In genomic region chr13:21312854-21313253, GRCm38 (mm10) we compare ENCODE assay signal across 28 mouse cellular contexts. TPM values are rescaled to one million over a fixed set of nuclear protein-coding genes. Genes with fewer than 3 reads are reported as not detected.
DNase-seq lines count a peak whose midpoint lies in the region; ATAC-seq and TF ChIP-seq lines count a peak whose summit lies in the region.
"Had no signal": no experiment of that assay in that cellular context is flagged by ENCODE, and none has a peak within 500 bp of the region (broad histone marks: within the 10 kb centered on the region; RNA-seq: fewer than 3 reads in every experiment).

No protein-coding gene starts in this region.

- H3K9ac ChIP-seq in heart, adult 2 months (ENCODE audit: low read depth, low read length), result no peak overlapping the region
- H3K9ac ChIP-seq in kidney, embryonic 15.5 days, result no peak overlapping the region
- no peak overlapping the region for H3K9ac ChIP-seq in limb, embryonic 12.5 days (replicated peaks)
- H3K9ac ChIP-seq: embryonic facial prominence, embryonic 12.5 days; forebrain, embryonic 13.5 days; forebrain, embryonic 15.5 days had no signal

- TF ChIP-seq EP300 in heart, adult 2 months (IDR thresholded peaks at IDR 0.05; ENCODE audit: insufficient read depth, low read depth, low read length), result no peak

- ATAC-seq in kidney, embryonic 15.5 days (replicated peaks; ENCODE audit: low FRiP score), result 0 out of 2 replicates have a peak, but pooled peaks have one; percentile 52
- 0 out of 2 replicates have a peak, but pooled peaks have one; percentile 6 for ATAC-seq in limb, embryonic 12.5 days (ENCODE audit: insufficient number of reproducible peaks, insufficient read depth, low FRiP score, low TSS enrichment, low read depth)
- ATAC-seq: activated CD4-positive, CD25-positive, alpha-beta regulatory T cell, adult 4 months; CD4-positive, CD25-positive, alpha-beta regulatory T cell, adult 4 months; forebrain, embryonic 13.5 days; forebrain, embryonic 15.5 days; Patski had no signal

- no peak overlapping the region for H3K4me3 ChIP-seq in heart, adult 2 months
- no peak overlapping the region for H3K4me3 ChIP-seq in kidney, embryonic 15.5 days (replicated peaks)
- no peak overlapping the region for H3K4me3 ChIP-seq in limb, embryonic 12.5 days (replicated peaks)
- no peak overlapping the region for H3K4me3 ChIP-seq in limb, embryonic 10.5 days
- H3K4me3 ChIP-seq: embryonic facial prominence, embryonic 10.5 days; embryonic facial prominence, embryonic 12.5 days; forebrain, embryonic 13.5 days; forebrain, embryonic 15.5 days had no signal

- H3K9me3 ChIP-seq in kidney, embryonic 15.5 days (replicated peaks), result no peaks in the 10 kb centered on the region
- no peaks in the 10 kb centered on the region for H3K9me3 ChIP-seq in limb, embryonic 12.5 days
- H3K9me3 ChIP-seq in limb, embryonic 10.5 days (replicated peaks), result no peaks in the 10 kb centered on the region
- H3K9me3 ChIP-seq: embryonic facial prominence, embryonic 10.5 days; embryonic facial prominence, embryonic 12.5 days; forebrain, embryonic 13.5 days; forebrain, embryonic 15.5 days; G1E had no signal

- no peaks in the 10 kb centered on the region for H3K36me3 ChIP-seq in heart, adult 2 months (ENCODE audit: control insufficient read depth, insufficient read depth, low read length)
- H3K36me3 ChIP-seq in kidney, embryonic 15.5 days, result no peaks in the 10 kb centered on the region
- H3K36me3 ChIP-seq in limb, embryonic 12.5 days, result no peaks in the 10 kb centered on the region
- no peaks in the 10 kb centered on the region for H3K36me3 ChIP-seq in limb, embryonic 10.5 days
- H3K36me3 ChIP-seq: embryonic facial prominence, embryonic 10.5 days; embryonic facial prominence, embryonic 12.5 days; forebrain, embryonic 15.5 days; G1E had no signal

- TF ChIP-seq POLR2A in heart, adult 2 months (IDR thresholded peaks at IDR 0.05; ENCODE audit: insufficient read depth, low read depth, low read length), result no peak

- peak; percentile 55 for DNase-seq in heart, adult 11 months
- DNase-seq in heart, adult 2 months, result no peak
- no peak for DNase-seq in kidney, postnatal 10 days
- no peak for DNase-seq in limb, embryonic 10.5 days (ENCODE audit: low spot score)
- DNase-seq: adrenal gland, adult 8-10 months; adrenal gland, postnatal 14 days; adrenal gland, postnatal 36 days; B cell, adult 2 months; cerebellum, adult 11-12 months; cerebellum, adult 2 months; cerebellum, adult 9-10 months; cerebellum, postnatal 10 days; cerebellum, postnatal 25 days had no signal

- 41% methylated on average over 4 of the region's 5 CpGs for WGBS in heart, adult 2 months
- WGBS in kidney, embryonic 15.5 days, result 37% methylated on average over 3 of the region's 5 CpGs
- WGBS in limb, embryonic 12.5 days, result 38% methylated on average over 3 of the region's 5 CpGs
- WGBS in limb, embryonic 10.5 days, result 44% methylated on average over 3 of the region's 5 CpGs

- H3K27me3 ChIP-seq in heart, adult 2 months (ENCODE audit: control insufficient read depth, insufficient read depth, low read length), result no peaks in the 10 kb centered on the region
- no peaks in the 10 kb centered on the region for H3K27me3 ChIP-seq in kidney, embryonic 15.5 days
- H3K27me3 ChIP-seq in limb, embryonic 12.5 days, result no peaks in the 10 kb centered on the region
- no peaks in the 10 kb centered on the region for H3K27me3 ChIP-seq in limb, embryonic 10.5 days (ENCODE audit: low read depth, poor library complexity, severe bottlenecking)
- H3K27me3 ChIP-seq: CH12.LX; embryonic facial prominence, embryonic 12.5 days; forebrain, embryonic 13.5 days; forebrain, embryonic 15.5 days; Patski had no signal

- no peak overlapping the region for H3K27ac ChIP-seq in heart, adult 2 months
- H3K27ac ChIP-seq in kidney, embryonic 15.5 days, result no peak overlapping the region
- H3K27ac ChIP-seq in limb, embryonic 12.5 days, result no peak overlapping the region
- no peak overlapping the region for H3K27ac ChIP-seq in limb, embryonic 10.5 days
- H3K27ac ChIP-seq: embryonic facial prominence, embryonic 10.5 days; embryonic facial prominence, embryonic 12.5 days; forebrain, embryonic 13.5 days; forebrain, embryonic 15.5 days had no signal

- H3K4me2 ChIP-seq in kidney, embryonic 15.5 days, result no peak overlapping the region
- no peak overlapping the region for H3K4me2 ChIP-seq in limb, embryonic 12.5 days
- H3K4me2 ChIP-seq: embryonic facial prominence, embryonic 12.5 days; forebrain, embryonic 13.5 days; forebrain, embryonic 15.5 days had no signal

- intact Hi-C loops in heart, adult 2 months (cut with DNase I), result no loop called here

- H3K79me2 ChIP-seq in heart, adult 2 months (replicated peaks; ENCODE audit: control insufficient read depth, insufficient read depth, low read length), result no peaks in the 10 kb centered on the region

- no peak for TF ChIP-seq CTCF in heart, adult 2 months (IDR thresholded peaks at IDR 0.05)

- no peaks in the 10 kb centered on the region for H3K4me1 ChIP-seq in heart, adult 2 months (ENCODE audit: control insufficient read depth, insufficient read depth, low read length)
- H3K4me1 ChIP-seq in kidney, embryonic 15.5 days, result no peaks in the 10 kb centered on the region
- no peaks in the 10 kb centered on the region for H3K4me1 ChIP-seq in limb, embryonic 12.5 days (replicated peaks)
- H3K4me1 ChIP-seq in limb, embryonic 10.5 days, result 0 out of 2 replicates have a peak, but pooled peaks cover 3% of the 10 kb centered on the region
- H3K4me1 ChIP-seq: embryonic facial prominence, embryonic 12.5 days; forebrain, embryonic 13.5 days; forebrain, embryonic 15.5 days had no signal

RNA-seq across cellular contexts. Expression of gene Gpx6, which starts 0.9 kb away (rescaled TPM):
- total RNA-seq in heart, adult 2 months (2021), result not detected
- polyA plus RNA-seq in heart, adult 2 months (2012; rRNA removed), result not detected in 2 replicates
- polyA plus RNA-seq in kidney, embryonic 15.5 days (2015; fragmentation: Nextera tagmentation; extraction: Ambion mirVana), result 5.2 and 6.1 TPM in 2 replicates
- 0.60 and 0.73 TPM in 2 replicates for polyA plus RNA-seq in limb, embryonic 12.5 days (2016; fragmentation: Nextera tagmentation; extraction: Ambion mirVana)
- polyA plus RNA-seq in limb, embryonic 10.5 days (2016; fragmentation: Nextera tagmentation; extraction: Ambion mirVana), result 0.62 and 0.91 TPM in 2 replicates
- total RNA-seq: adrenal gland, adult 18-20 months; adrenal gland, adult 8-10 months; adrenal gland, postnatal 14 days; adrenal gland, postnatal 36 days had no signal
- polyA plus RNA-seq: activated CD4-positive, CD25-positive, alpha-beta regulatory T cell, adult 4 months; CD4-positive, CD25-positive, alpha-beta regulatory T cell, adult 4 months; embryonic facial prominence, embryonic 14.5 days; forebrain, embryonic 11.5 days; forebrain, embryonic 13.5 days; forebrain, embryonic 15.5 days; G1E; Patski had no signal

RNA-seq across cellular contexts. Expression of gene Gpx5, which starts 20.3 kb away (rescaled TPM):
- not detected for total RNA-seq in heart, adult 2 months (2021)
- not detected in 2 replicates for polyA plus RNA-seq in heart, adult 2 months (2012; rRNA removed)
- not detected in 2 replicates for polyA plus RNA-seq in kidney, embryonic 15.5 days (2015; fragmentation: Nextera tagmentation; extraction: Ambion mirVana)
- not detected in 2 replicates for polyA plus RNA-seq in limb, embryonic 12.5 days (2016; fragmentation: Nextera tagmentation; extraction: Ambion mirVana)
- not detected in 2 replicates for polyA plus RNA-seq in limb, embryonic 10.5 days (2016; fragmentation: Nextera tagmentation; extraction: Ambion mirVana)
- total RNA-seq: adrenal gland, adult 18-20 months; adrenal gland, adult 8-10 months; adrenal gland, postnatal 14 days; adrenal gland, postnatal 36 days; CH12.LX had no signal
- polyA plus RNA-seq: activated CD4-positive, CD25-positive, alpha-beta regulatory T cell, adult 4 months; CD4-positive, CD25-positive, alpha-beta regulatory T cell, adult 4 months; cerebellum, adult 2 months; embryonic facial prominence, embryonic 10.5 days; embryonic facial prominence, embryonic 12.5 days; embryonic facial prominence, embryonic 14.5 days; forebrain, embryonic 11.5 days; forebrain, embryonic 13.5 days; forebrain, embryonic 15.5 days; G1E; Patski had no signal

RNA-seq across cellular contexts. Expression of gene Olfr1367, which starts 33.9 kb away (rescaled TPM):
- not detected for total RNA-seq in heart, adult 2 months (2021)
- not detected in 2 replicates for polyA plus RNA-seq in heart, adult 2 months (2012; rRNA removed)
- not detected in 2 replicates for polyA plus RNA-seq in kidney, embryonic 15.5 days (2015; fragmentation: Nextera tagmentation; extraction: Ambion mirVana)
- not detected in 2 replicates for polyA plus RNA-seq in limb, embryonic 12.5 days (2016; fragmentation: Nextera tagmentation; extraction: Ambion mirVana)
- not detected in 2 replicates for polyA plus RNA-seq in limb, embryonic 10.5 days (2016; fragmentation: Nextera tagmentation; extraction: Ambion mirVana)
- total RNA-seq: adrenal gland, adult 18-20 months; adrenal gland, adult 8-10 months; adrenal gland, postnatal 14 days; adrenal gland, postnatal 36 days; CH12.LX had no signal
- polyA plus RNA-seq: activated CD4-positive, CD25-positive, alpha-beta regulatory T cell, adult 4 months; CD4-positive, CD25-positive, alpha-beta regulatory T cell, adult 4 months; cerebellum, adult 2 months; cortical plate, adult 2 months; embryonic facial prominence, embryonic 10.5 days; embryonic facial prominence, embryonic 12.5 days; embryonic facial prominence, embryonic 14.5 days; forebrain, embryonic 11.5 days; forebrain, embryonic 13.5 days; forebrain, embryonic 15.5 days; G1E; Patski had no signal

RNA-seq across cellular contexts. Expression of gene Zscan12, which starts 49.8 kb away (rescaled TPM):
- 1 to 10 TPM; 4.8 to 5.1 TPM for total RNA-seq in heart, adult 2 months (2021)
- 1.3 and 2.5 TPM in 2 replicates for polyA plus RNA-seq in heart, adult 2 months (2012; rRNA removed)
- polyA plus RNA-seq in kidney, embryonic 15.5 days (2015; fragmentation: Nextera tagmentation; extraction: Ambion mirVana), result 12.4 and 12.7 TPM in 2 replicates
- polyA plus RNA-seq in limb, embryonic 12.5 days (2016; fragmentation: Nextera tagmentation; extraction: Ambion mirVana), result 16.4 and 17.1 TPM in 2 replicates
- 19.6 and 19.7 TPM in 2 replicates for polyA plus RNA-seq in limb, embryonic 10.5 days (2016; fragmentation: Nextera tagmentation; extraction: Ambion mirVana)
